Mouse (Mus musculus): ENCODE data around the gene Gpr50. TPM values are rescaled to one million over a fixed set of nuclear protein-coding genes. Genes with fewer than 3 reads are reported as not detected.

Gpr50 gene
- total RNA-seq (2023): not detected in 2 replicates

DNA sequence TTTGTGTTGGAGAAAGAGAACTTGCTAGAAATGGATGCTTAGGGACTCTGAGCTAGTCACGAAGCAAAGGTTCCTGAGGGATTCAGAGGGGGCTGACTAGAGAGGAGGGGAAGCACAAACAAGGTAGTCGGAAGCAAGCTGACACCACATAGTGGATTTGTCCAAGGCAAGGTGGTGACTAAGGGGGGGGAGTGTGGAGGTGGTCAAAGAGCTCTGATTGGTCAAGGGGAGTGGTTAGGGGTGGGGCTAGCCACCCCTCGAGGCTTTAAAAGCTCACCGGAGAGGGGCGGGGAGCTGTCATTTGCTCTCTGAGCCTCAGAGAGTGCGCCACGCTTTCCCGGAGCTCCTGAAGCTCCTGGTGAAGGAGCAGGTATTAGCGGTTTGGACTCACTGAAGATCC, at the start of gene Gpr50:
TSS of gene Gpr50 (plus strand) at position 294 of the 400 bp plus-strand sequence.

Other genes starting within 250 kb of the Gpr50 start
- gene Cd99l2, start 170.8 kb upstream of the Gpr50 start, total RNA-seq (2023): 1.8 and 3.8 TPM in 2 replicates
- gene Hmgb3, start 107.7 kb upstream of the Gpr50 start, total RNA-seq (2023): 27.1 and 36.0 TPM in 2 replicates
- 10.0 and 11.0 TPM in 2 replicates for gene Vma21, start 152.3 kb downstream of the Gpr50 start, total RNA-seq (2023)